Mouse (Mus musculus) ES-E14 (cell line): ENCODE results near the gene Tex33.

ENCODE experiments used
- CHD2 ChIP-seq: IDR thresholded peaks from 2 replicates; pipeline ENCODE4 v1.6.1; 2014; ENCODE audit warnings: mild to moderate bottlenecking, low read depth, low read length, inconsistent platforms
- HCFC1 ChIP-seq: IDR thresholded peaks from 2 replicates; pipeline ENCODE4 v1.6.1; 2012; ENCODE audit warnings: low read length, inconsistent platforms, borderline replicate concordance; ENCODE audit not compliant: insufficient read depth
- MAFK ChIP-seq: IDR thresholded peaks from 2 replicates; pipeline ENCODE4 v1.6.1; 2014; ENCODE audit warnings: mild to moderate bottlenecking, low read depth, low read length, inconsistent platforms; ENCODE audit not compliant: insufficient read depth
- ZC3H11A ChIP-seq: IDR thresholded peaks from 2 replicates; pipeline ENCODE4 v1.6.1; 2012; ENCODE audit warnings: low read depth, mild to moderate bottlenecking, inconsistent platforms, low read length, borderline replicate concordance
- ZNF384 ChIP-seq: IDR thresholded peaks from 2 replicates; pipeline ENCODE4 v1.6.1; 2012; ENCODE audit warnings: low read depth, low read length, inconsistent platforms

GRCm38 (mm10) chr15:78431541-78432121, 35.9 kb upstream of the Tex33 start:
- TF ChIP-seq MAFK (no peak), CHD2 (no peak), ZNF384 (no peak), ZC3H11A (no peak), HCFC1 (no peak)
